Mouse (Mus musculus) B cell, adult 67 days (primary cell): ENCODE measurements around the gene Slu7. TPM values are rescaled to one million over a fixed set of nuclear protein-coding genes. Genes with fewer than 3 reads are reported as not detected.

ENCODE experiments used
- total RNA-seq, 2 experiments: library from RNA; stranded (reverse); gene quantifications; 4 replicates each; pipeline ENCODE4 v1.2.4; 2023

Gene Slu7
- 100 to 1,000 TPM in 1 of 2 experiments, 10 to 100 TPM in 1; 92.7 to 108 TPM for total RNA-seq

GRCm38 (mm10) chr11:43433254-43434023, at the start of gene Slu7:
Gene Slu7 (plus strand): TSS chr11:43433744.

GRCm38 (mm10) chr11:43425824-43426413, 7.6 kb upstream of the Slu7 start, which contains the start of gene Pttg1:
Gene Pttg1 (minus strand): TSS chr11:43426251.

DNA sequence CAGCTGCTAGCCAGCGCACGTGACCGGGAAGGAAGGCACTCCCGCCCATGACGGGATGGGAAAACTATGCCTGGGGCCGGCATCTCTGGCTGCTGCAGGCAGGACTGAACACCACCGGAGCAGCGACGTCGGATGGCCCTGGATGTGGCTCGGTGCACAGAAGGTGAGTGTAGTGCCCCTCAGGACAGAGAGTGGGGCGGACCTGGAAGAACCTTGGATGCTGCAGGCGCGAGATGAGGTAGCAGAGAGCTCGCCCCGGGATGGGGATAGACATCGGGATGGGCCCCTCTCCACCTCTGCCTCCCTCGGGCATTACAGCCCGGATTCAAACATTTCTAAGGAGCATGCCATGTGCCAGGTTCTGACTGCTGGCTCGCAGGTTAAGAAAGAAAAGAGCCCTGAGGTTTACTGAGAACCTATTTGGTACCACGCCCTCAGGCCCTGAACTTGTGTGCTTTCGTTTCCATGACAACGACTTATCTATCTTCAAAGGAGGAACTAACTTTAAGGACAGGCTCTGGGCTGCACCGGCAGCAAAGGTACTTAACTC, 40.8 kb downstream of the Slu7 start, which contains the start of gene C1qtnf2:
TSS of gene C1qtnf2 (plus strand) at position 52 of the 550 bp plus-strand sequence.

Other genes starting within 250 kb of the Slu7 start
- gene Pttg1, start 7.5 kb upstream of the Slu7 start, total RNA-seq, result 10 to 100 TPM; 38.7 to 40.7 TPM
- gene C1qtnf2, start 40.5 kb downstream of the Slu7 start, total RNA-seq, result not detected
- gene Ccnjl, start 95.0 kb downstream of the Slu7 start, total RNA-seq, result not detected
- not detected for gene 4933415A04Rik, start 153.3 kb downstream of the Slu7 start, total RNA-seq
- not detected for gene Fabp6, start 167.8 kb downstream of the Slu7 start, total RNA-seq
- gene Pwwp2a, start 248.3 kb downstream of the Slu7 start, total RNA-seq, result 10 to 100 TPM; 72.8 to 77.2 TPM